Mouse (Mus musculus): ENCODE results near the gene Specc1l. TPM values are rescaled to one million over a fixed set of nuclear protein-coding genes. Genes with fewer than 3 reads are reported as not detected.

The Specc1l gene
- polyA plus RNA-seq, 1 experiment from 2014 or later = 52.1 TPM

GRCm38 (mm10) chr10:75322966-75323365, 111.1 kb downstream of the Specc1l start:
- Histone ChIP-seq H3K27ac (replicated peaks) (no peak overlapping the region), H3K4me1 (no peaks in the 10 kb centered on the region), H3K27me3 (peaks cover 19% of the 10 kb centered on the region), H3K4me3 (no peak overlapping the region), H3K36me3 (no peaks in the 10 kb centered on the region), H3K9me3 (no peaks in the 10 kb centered on the region), H3K4me2 (replicated peaks) (no peak overlapping the region), H3K9ac (replicated peaks) (no peak overlapping the region)
- WGBS = 47% methylated on average over 6 of the region's 6 CpGs
- ATAC-seq (ENCODE audit: low FRiP score, low read depth) = no peak

DNA sequence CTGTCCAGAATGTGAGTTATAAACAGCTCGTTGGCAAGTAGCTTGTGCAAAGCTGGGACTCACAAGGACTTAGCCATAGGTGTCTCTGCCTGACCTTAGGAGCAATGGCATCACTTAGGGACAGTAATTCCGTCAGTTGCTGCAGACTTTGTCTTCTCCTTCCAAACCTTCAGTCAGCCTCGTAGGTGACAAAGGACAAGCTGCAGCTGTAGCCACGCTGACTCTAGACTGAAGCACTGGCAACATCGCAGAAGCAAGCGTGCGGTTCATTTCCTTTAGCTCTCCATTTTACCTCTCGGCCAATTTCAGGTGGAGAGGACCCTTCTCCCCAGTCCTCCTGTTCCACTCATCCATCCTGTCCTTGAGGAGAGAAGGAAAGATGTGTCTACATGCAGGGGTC, 112.1 kb downstream of the Specc1l start:
- WGBS = 87% methylated on average over 8 of the region's 8 CpGs
- ATAC-seq (ENCODE audit: low FRiP score, low read depth) = no peak
- H3K4me1 ChIP-seq = no peaks in the 10 kb centered on the region
- H3K9me3 ChIP-seq = no peaks in the 10 kb centered on the region
- H3K4me2 ChIP-seq (replicated peaks) = no peak overlapping the region
- H3K4me3 ChIP-seq = no peak overlapping the region
- H3K27ac ChIP-seq (replicated peaks) = no peak overlapping the region
- H3K9ac ChIP-seq (replicated peaks) = no peak overlapping the region
- H3K27me3 ChIP-seq = peaks cover 9% of the 10 kb centered on the region
- no peaks in the 10 kb centered on the region for H3K36me3 ChIP-seq

DNA sequence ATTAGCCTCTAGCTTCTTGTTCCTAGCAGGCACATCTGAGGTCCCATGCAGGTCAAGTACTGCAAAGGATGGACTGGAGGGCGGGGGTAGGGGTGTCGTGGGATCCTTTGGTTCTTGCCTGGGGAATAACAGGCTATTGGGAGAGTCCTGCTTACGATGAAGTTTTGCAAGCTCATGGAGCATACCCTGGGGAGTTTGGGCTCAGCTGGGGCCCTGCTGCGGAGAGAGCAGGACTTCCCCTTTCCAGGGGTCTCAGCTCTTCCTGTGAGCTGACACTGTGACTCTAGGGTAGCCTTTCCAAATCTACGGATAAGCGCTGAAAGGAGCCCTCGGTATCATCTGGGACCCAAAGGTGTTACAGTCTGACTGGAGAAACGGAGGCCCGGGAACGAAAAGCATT, 112.5 kb downstream of the Specc1l start:
- WGBS = 75% methylated on average over 10 of the region's 10 CpGs
- ATAC-seq (ENCODE audit: low FRiP score, low read depth) = no peak

DNA sequence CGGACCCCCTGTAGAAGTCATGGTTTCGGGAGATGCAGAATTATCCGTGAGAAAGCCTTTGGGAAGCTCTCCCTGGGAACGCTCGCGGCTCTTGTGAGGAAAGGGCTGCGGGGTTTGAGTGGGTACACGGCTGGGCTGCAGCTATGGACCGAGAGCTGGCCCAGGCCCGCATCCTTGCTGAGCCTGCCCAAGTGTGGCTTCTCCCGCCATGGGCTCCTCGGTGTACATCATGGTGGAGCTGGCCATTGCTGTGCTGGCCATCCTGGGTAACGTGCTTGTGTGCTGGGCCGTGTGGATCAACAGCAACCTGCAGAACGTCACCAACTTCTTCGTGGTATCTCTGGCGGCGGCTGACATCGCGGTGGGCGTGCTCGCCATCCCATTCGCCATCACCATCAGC, 113.9 kb downstream of the Specc1l start:
- 93% methylated on average over 23 of the region's 23 CpGs for WGBS
- ATAC-seq (ENCODE audit: low FRiP score, low read depth) = no peak
- Histone ChIP-seq H3K4me3 (no peak overlapping the region), H3K36me3 (no peaks in the 10 kb centered on the region), H3K27me3 (no peaks in the 10 kb centered on the region), H3K4me1 (no peaks in the 10 kb centered on the region), H3K9me3 (no peaks in the 10 kb centered on the region), H3K9ac (replicated peaks) (no peak overlapping the region), H3K4me2 (replicated peaks) (no peak overlapping the region), H3K27ac (replicated peaks) (no peak overlapping the region)

More for the DNA sequence above, 112.5 kb downstream of the Specc1l start:
- Histone ChIP-seq H3K27ac (replicated peaks) (no peak overlapping the region), H3K4me2 (replicated peaks) (no peak overlapping the region), H3K4me1 (no peaks in the 10 kb centered on the region), H3K4me3 (no peak overlapping the region), H3K27me3 (peaks cover 5% of the 10 kb centered on the region), H3K36me3 (no peaks in the 10 kb centered on the region), H3K9me3 (no peaks in the 10 kb centered on the region), H3K9ac (replicated peaks) (no peak overlapping the region)

- Histone ChIP-seq H3K27ac (replicated peaks) (no peak overlapping the region), H3K4me3 (no peak overlapping the region), H3K9ac (replicated peaks) (no peak overlapping the region), H3K36me3 (no peaks in the 10 kb centered on the region), H3K4me2 (replicated peaks) (no peak overlapping the region), H3K27me3 (no peaks in the 10 kb centered on the region), H3K9me3 (no peaks in the 10 kb centered on the region), H3K4me1 (no peaks in the 10 kb centered on the region)
- no peak for ATAC-seq (ENCODE audit: low FRiP score, low read depth)
- WGBS = 86% methylated on average over 3 of the region's 3 CpGs
These were observed 114.7 kb downstream of the Specc1l start for GRCm38 (mm10) chr10:75326553-75326952.

DNA sequence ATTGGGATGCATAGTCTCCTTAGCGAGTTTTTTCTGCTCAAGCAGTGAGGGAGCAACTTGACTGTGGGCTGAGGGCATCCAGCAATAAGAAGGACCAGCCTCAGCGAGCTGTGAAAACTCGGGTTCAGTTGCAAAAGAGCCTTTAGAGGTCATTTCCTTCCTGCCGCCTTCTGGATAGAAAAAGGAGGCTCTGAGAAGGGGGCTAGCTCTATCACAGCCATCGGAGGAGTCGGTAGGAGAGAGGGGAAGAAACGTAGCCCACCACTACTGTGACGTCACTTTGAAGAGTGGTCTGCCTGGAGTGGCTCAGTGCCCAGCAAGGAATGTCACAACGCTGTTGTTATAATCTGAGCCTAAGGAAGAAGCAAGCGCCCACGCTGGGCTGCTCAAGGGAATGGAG, 115.2 kb downstream of the Specc1l start:
- 85% methylated on average over 11 of the region's 11 CpGs for WGBS

DNA sequence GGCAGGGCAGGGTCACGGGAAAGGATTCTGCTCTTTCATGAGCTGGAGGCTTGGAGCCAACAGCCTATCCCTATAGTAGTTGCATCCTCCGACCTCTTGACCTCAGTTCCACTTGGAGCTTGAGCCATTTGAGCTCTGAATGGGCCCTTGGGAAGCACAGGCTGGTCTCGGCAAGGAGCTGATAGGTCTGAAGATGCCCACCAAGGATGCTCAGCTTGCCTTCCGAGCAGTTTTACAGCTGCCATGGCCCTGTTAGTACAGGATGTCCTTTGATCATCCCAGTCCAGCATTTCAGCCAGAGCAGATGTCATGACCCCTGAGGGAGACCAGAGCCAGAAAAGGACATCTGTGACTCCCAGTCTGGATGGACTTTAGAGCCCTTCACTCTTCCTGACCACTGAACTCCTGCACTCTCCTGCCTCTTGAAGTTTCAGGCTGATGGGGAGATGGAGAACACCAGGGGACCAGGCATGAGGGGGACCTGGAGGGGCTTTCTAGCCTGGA, 116.4 kb downstream of the Specc1l start:
- Histone ChIP-seq H3K27ac (replicated peaks) (no peak overlapping the region), H3K4me2 (replicated peaks) (no peak overlapping the region), H3K4me1 (no peaks in the 10 kb centered on the region), H3K36me3 (no peaks in the 10 kb centered on the region), H3K9ac (replicated peaks) (no peak overlapping the region), H3K27me3 (no peaks in the 10 kb centered on the region), H3K9me3 (no peaks in the 10 kb centered on the region), H3K4me3 (no peak overlapping the region)
- ATAC-seq (ENCODE audit: low FRiP score, low read depth) = no peak
- 34% methylated on average over 4 of the region's 4 CpGs for WGBS

More for the DNA sequence above, 115.2 kb downstream of the Specc1l start:
- no peak overlapping the region for H3K4me2 ChIP-seq (replicated peaks)
- H3K27ac ChIP-seq (replicated peaks) = no peak overlapping the region
- no peak overlapping the region for H3K9ac ChIP-seq (replicated peaks)
- H3K36me3 ChIP-seq = no peaks in the 10 kb centered on the region
- no peaks in the 10 kb centered on the region for H3K9me3 ChIP-seq
- H3K4me3 ChIP-seq = no peak overlapping the region
- no peaks in the 10 kb centered on the region for H3K4me1 ChIP-seq
- ATAC-seq (ENCODE audit: low FRiP score, low read depth) = no peak
- no peaks in the 10 kb centered on the region for H3K27me3 ChIP-seq

- Histone ChIP-seq H3K4me3 (no peak overlapping the region), H3K4me2 (replicated peaks) (no peak overlapping the region), H3K27me3 (no peaks in the 10 kb centered on the region), H3K9ac (replicated peaks) (no peak overlapping the region), H3K36me3 (no peaks in the 10 kb centered on the region), H3K27ac (replicated peaks) (no peak overlapping the region), H3K4me1 (no peaks in the 10 kb centered on the region), H3K9me3 (no peaks in the 10 kb centered on the region)
- ATAC-seq (ENCODE audit: low FRiP score, low read depth) = no peak
- 91% methylated on average over 3 of the region's 3 CpGs for WGBS
These were observed 120.4 kb downstream of the Specc1l start for GRCm38 (mm10) chr10:75332268-75332667.

GRCm38 (mm10) chr10:75333176-75333776, 121.4 kb downstream of the Specc1l start:
- Histone ChIP-seq H3K4me2 (replicated peaks) (no peak overlapping the region), H3K27ac (replicated peaks) (no peak overlapping the region), H3K4me3 (no peak overlapping the region), H3K4me1 (no peaks in the 10 kb centered on the region), H3K27me3 (no peaks in the 10 kb centered on the region), H3K36me3 (no peaks in the 10 kb centered on the region), H3K9me3 (no peaks in the 10 kb centered on the region), H3K9ac (replicated peaks) (no peak overlapping the region)
- 94% methylated on average over 23 of the region's 23 CpGs for WGBS
- ATAC-seq (ENCODE audit: low FRiP score, low read depth) = no peak

GRCm38 (mm10) chr10:75334175-75334574, 122.3 kb downstream of the Specc1l start:
- 82% methylated on average over 7 of the region's 7 CpGs for WGBS
- H3K9ac ChIP-seq (replicated peaks) = no peak overlapping the region
- H3K27me3 ChIP-seq = no peaks in the 10 kb centered on the region

DNA sequence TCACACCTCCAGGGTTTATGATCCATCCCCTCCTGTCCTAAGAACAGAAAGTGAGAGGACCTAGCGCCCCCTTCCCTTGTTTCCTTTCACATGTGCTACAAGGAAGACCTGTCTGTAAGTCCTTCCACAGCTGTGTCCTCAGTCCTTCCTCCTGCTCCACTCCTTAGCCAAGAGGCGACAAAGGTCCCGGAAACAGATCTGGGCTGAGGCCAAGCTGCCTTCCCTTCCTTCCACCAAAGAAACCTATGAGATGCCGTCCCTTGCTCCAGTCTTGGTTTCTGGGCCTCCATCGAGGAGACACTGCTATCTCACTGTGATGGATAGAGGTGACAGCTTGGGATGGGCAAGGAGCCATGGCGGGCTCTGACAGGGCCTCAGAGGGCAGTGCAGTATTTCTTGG, 123.2 kb downstream of the Specc1l start:
- no peak overlapping the region for H3K9ac ChIP-seq (replicated peaks)
- no peaks in the 10 kb centered on the region for H3K4me1 ChIP-seq
- 90% methylated on average over 6 of the region's 6 CpGs for WGBS
- H3K36me3 ChIP-seq = no peaks in the 10 kb centered on the region
- H3K27ac ChIP-seq (replicated peaks) = no peak overlapping the region
- H3K9me3 ChIP-seq = no peaks in the 10 kb centered on the region
- ATAC-seq (ENCODE audit: low FRiP score, low read depth) = no peak
- no peak overlapping the region for H3K4me2 ChIP-seq (replicated peaks)
- H3K4me3 ChIP-seq = no peak overlapping the region
- H3K27me3 ChIP-seq = no peaks in the 10 kb centered on the region

More at GRCm38 (mm10) chr10:75334175-75334574, 122.3 kb downstream of the Specc1l start:
- Histone ChIP-seq H3K4me2 (replicated peaks) (no peak overlapping the region), H3K27ac (replicated peaks) (no peak overlapping the region), H3K4me3 (no peak overlapping the region), H3K36me3 (no peaks in the 10 kb centered on the region), H3K9me3 (no peaks in the 10 kb centered on the region), H3K4me1 (no peaks in the 10 kb centered on the region)
- no peak for ATAC-seq (ENCODE audit: low FRiP score, low read depth)

DNA sequence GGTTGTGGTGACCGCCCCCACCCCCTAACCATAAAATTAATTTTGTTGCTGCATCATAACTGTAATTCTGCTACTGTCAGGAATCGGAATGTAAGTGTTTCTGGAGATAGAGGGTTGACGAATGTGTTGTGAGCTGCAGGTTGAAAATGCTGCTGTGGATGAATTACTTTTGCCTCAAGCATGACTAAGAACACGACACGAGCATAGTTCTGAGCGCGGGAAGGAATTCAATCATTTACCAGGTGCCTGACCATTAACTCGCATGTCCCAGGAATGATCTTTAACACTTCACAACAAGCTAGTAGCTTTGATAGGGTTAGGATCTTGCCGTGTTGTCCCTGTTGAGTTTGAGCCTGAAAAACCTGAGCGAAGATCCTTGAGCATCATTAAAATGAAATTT, 125.4 kb downstream of the Specc1l start:
- Histone ChIP-seq H3K9me3 (no peaks in the 10 kb centered on the region), H3K4me1 (no peaks in the 10 kb centered on the region), H3K9ac (replicated peaks) (no peak overlapping the region), H3K4me2 (replicated peaks) (no peak overlapping the region), H3K27me3 (no peaks in the 10 kb centered on the region), H3K27ac (replicated peaks) (no peak overlapping the region), H3K36me3 (no peaks in the 10 kb centered on the region), H3K4me3 (no peak overlapping the region)
- 87% methylated on average over 10 of the region's 10 CpGs for WGBS
- ATAC-seq (ENCODE audit: low FRiP score, low read depth) = no peak

DNA sequence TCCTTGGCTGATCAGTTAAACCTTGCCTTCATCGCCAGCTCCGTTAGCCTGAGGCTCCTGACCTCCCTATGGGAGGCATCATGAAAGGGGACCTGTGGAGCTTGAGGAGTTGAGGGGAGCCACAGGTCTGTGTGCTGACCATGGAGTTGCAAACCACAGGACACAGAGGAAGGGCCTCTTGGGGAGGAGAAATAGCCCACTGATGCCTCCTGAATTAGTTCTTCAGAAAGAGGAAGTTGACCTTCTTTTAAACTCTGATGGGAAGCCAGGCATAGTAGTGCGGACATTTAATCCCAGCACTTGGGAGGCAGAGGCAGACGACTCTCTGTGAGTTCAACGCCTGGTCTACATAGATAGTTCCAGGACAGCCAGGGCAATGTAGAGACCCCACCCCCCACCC, 127.0 kb downstream of the Specc1l start:
- H3K27me3 ChIP-seq = no peaks in the 10 kb centered on the region
- no peak overlapping the region for H3K9ac ChIP-seq (replicated peaks)
- H3K4me1 ChIP-seq = no peaks in the 10 kb centered on the region
- no peaks in the 10 kb centered on the region for H3K36me3 ChIP-seq
- no peak overlapping the region for H3K4me3 ChIP-seq
- H3K9me3 ChIP-seq = no peaks in the 10 kb centered on the region
- 89% methylated on average over 5 of the region's 5 CpGs for WGBS
- ATAC-seq (ENCODE audit: low FRiP score, low read depth) = no peak
- H3K27ac ChIP-seq (replicated peaks) = no peak overlapping the region
- H3K4me2 ChIP-seq (replicated peaks) = no peak overlapping the region

All from midbrain, embryonic 12.5 days (tissue).